Mouse (Mus musculus): ENCODE data around the gene Kdr.

- no peak for TF ChIP-seq CTCF (IDR thresholded peaks at IDR 0.05; ENCODE audit: low read depth)
- no peak for TF ChIP-seq EP300 (optimal IDR thresholded peaks at IDR 0.05)
Measured at GRCm38 (mm10) chr5:76023011-76023773, 44.9 kb upstream of the Kdr start.
